Mouse (Mus musculus): ENCODE data around the gene Crispld2. TPM values are rescaled to one million over a fixed set of nuclear protein-coding genes. Genes with fewer than 3 reads are reported as not detected.

Gene Crispld2
- polyA plus RNA-seq (2012; rRNA removed) = 2.1 and 3.5 TPM in 2 replicates

DNA sequence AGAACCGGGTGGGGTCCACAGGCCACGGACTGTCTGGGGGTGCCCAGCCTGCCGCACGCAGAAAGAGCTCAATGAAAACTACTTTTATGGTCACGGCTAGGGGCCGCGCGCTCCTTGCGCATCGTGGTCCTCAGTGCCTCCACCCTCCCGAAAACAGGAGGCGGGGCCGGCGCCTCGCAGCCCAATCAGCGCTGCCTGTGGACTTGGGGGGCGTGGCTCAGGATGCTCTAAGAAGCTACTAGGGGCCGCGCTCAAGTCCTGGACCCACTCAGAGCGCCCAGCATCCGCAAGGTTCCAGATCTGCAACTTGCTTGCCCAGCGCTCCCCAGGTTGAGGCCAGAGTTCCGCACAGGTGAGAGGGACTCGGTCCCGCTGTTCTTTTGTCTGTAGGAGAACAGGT is at the start of gene Crispld2:
Gene Crispld2, plus strand, starts transcription at position 190 of the 400 bp plus-strand sequence.

DNA sequence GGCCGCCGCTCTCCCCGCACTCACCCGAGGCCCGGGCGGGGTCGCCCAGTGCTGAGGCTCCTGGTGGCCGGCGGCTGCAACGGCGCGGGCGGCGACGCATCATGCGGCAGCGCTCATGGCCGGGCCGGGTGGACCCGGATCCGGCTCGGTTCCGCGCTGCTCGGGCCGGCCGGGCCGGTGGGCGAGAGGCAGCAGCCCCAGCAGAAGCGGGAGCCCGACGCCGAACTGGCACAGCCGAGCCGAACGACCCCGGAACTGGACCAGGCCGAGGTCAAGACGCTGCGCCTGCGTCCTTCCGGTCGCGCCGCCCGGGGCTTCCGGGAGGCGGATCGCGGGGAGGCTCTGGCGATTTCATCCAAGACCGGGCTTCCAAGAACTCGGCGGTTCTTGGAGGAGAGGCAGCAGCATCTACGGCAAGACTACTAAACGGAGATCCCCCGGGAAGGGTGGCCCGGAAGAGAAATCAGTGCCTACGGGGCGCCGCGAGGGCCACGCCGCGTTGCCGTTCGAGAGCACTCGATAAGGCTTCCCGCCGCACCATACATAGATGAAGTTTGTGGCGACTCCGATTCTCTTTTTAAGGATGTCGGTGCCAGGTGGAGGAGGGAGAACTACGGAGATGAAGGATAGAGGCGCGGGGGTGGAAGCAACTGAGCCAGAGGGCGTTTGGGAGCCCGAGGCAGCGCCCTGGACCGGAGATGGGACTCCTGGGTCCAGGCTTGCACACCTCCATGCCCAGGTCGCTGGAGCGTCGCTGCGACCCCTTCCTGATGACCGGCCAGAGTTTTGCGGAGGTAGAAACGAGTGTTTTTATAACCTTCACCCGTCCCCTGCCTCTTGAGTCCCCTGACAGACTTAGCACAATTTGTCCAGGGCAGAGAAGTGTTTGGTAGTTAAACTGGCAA is 109.1 kb downstream of the Crispld2 start, which contains the start of gene Zdhhc7:
Gene Zdhhc7, minus strand, starts transcription at position 415 of the 905 bp plus-strand sequence.

Other genes with a start within 250 kb of the Crispld2 start
- gene Tldc1, start 214.0 kb upstream of the Crispld2 start, polyA plus RNA-seq (2012; rRNA removed) = 12.4 and 14.3 TPM in 2 replicates
- 219 and 244 TPM in 2 replicates for gene Cotl1, start 151.9 kb upstream of the Crispld2 start, polyA plus RNA-seq (2012; rRNA removed)
- 14.7 and 15.3 TPM in 2 replicates for gene Klhl36, start 130.2 kb upstream of the Crispld2 start, polyA plus RNA-seq (2012; rRNA removed)
- gene Usp10, start 82.1 kb upstream of the Crispld2 start, polyA plus RNA-seq (2012; rRNA removed) = 141 and 149 TPM in 2 replicates
- gene Gm20388, start 81.6 kb upstream of the Crispld2 start, polyA plus RNA-seq (2012; rRNA removed) = 43.4 and 43.7 TPM in 2 replicates
- gene Zdhhc7, start 109.0 kb downstream of the Crispld2 start, polyA plus RNA-seq (2012; rRNA removed) = 33.1 and 34.7 TPM in 2 replicates
- 20.2 and 22.4 TPM in 2 replicates for gene 6430548M08Rik, start 121.7 kb downstream of the Crispld2 start, polyA plus RNA-seq (2012; rRNA removed)
- 1.5 and 1.9 TPM in 2 replicates for gene Fam92b, start 185.0 kb downstream of the Crispld2 start, polyA plus RNA-seq (2012; rRNA removed)
- gene Gse1, start 236.0 kb downstream of the Crispld2 start, polyA plus RNA-seq (2012; rRNA removed) = 63.4 and 75.9 TPM in 2 replicates